Mouse (Mus musculus) thymus, postnatal 10 days (tissue): ENCODE data around the gene Rarres2.
A peak's percentile ranks its signal among the peaks of the same experiment; 100 is the strongest.

Experiments
- DNase-seq, 2 experiments: peaks; one replicate each; pipeline ENCODE4 v3.0.0; 2021; ENCODE audit warnings: low spot score in 2 of 2

Gene Rarres2

GRCm38 (mm10) chr6:48572572-48573061, at the start of gene Rarres2:
Gene Rarres2, minus strand, starts transcription at chr6:48572789.
- no peak for DNase-seq

GRCm38 (mm10) chr6:48620031-48620430, 47.4 kb upstream of the Rarres2 start:
- no peak for DNase-seq

GRCm38 (mm10) chr6:48614756-48615155, 42.2 kb upstream of the Rarres2 start:
- DNase-seq = no peak

- DNase-seq = no peak
Observed at GRCm38 (mm10) chr6:48613464-48613863, 40.9 kb upstream of the Rarres2 start.

GRCm38 (mm10) chr6:48610657-48611056, 38.1 kb upstream of the Rarres2 start:
- no peak for DNase-seq

GRCm38 (mm10) chr6:48609512-48609911, 36.9 kb upstream of the Rarres2 start:
- no peak for DNase-seq

GRCm38 (mm10) chr6:48608124-48608523, 35.5 kb upstream of the Rarres2 start:
- no peak for DNase-seq

GRCm38 (mm10) chr6:48602080-48602741, 29.6 kb upstream of the Rarres2 start:
- no peak for DNase-seq

- DNase-seq = peak; percentile 88 to 90
Observed at GRCm38 (mm10) chr6:48601271-48602079, 28.9 kb upstream of the Rarres2 start, which contains the start of gene Zfp775. Gene Zfp775, plus strand, starts transcription at chr6:48602063.

GRCm38 (mm10) chr6:48600594-48600993, 28.0 kb upstream of the Rarres2 start:
- no peak for DNase-seq

GRCm38 (mm10) chr6:48597233-48597625, 24.6 kb upstream of the Rarres2 start:
- DNase-seq = no peak

- no peak for DNase-seq
Observed at GRCm38 (mm10) chr6:48596545-48597232, 24.1 kb upstream of the Rarres2 start.

GRCm38 (mm10) chr6:48595278-48595677, 22.7 kb upstream of the Rarres2 start:
- DNase-seq = no peak

GRCm38 (mm10) chr6:48594043-48594738, 21.6 kb upstream of the Rarres2 start:
- peak in 1 of 2 experiments; percentile 8 for DNase-seq

- DNase-seq = peak; percentile 62 to 63
Observed at GRCm38 (mm10) chr6:48593158-48594042, 20.8 kb upstream of the Rarres2 start, which contains the start of the genes Repin1 and Gm44965. Gene Repin1, plus strand, starts transcription at chr6:48593883. Gene Gm44965, plus strand, starts transcription at chr6:48593941.

GRCm38 (mm10) chr6:48591871-48592270, 19.3 kb upstream of the Rarres2 start:
- DNase-seq = no peak

GRCm38 (mm10) chr6:48591221-48591845, 18.7 kb upstream of the Rarres2 start:
- DNase-seq = no peak

GRCm38 (mm10) chr6:48589194-48589750, 16.7 kb upstream of the Rarres2 start, which contains the start of gene Gm45021:
Gene Gm45021, plus strand, starts transcription at chr6:48589610.
- no peak for DNase-seq

- DNase-seq = peak in 1 of 2 experiments; percentile 61
Observed at GRCm38 (mm10) chr6:48582037-48582436, 9.4 kb upstream of the Rarres2 start.

GRCm38 (mm10) chr6:48581257-48581656, 8.7 kb upstream of the Rarres2 start:
- DNase-seq = no peak
